In genomic region chr17:66110746-66111145, GRCm38 (mm10) we compare ENCODE assay signal across 7 mouse cellular contexts. TPM values are rescaled to one million over a fixed set of nuclear protein-coding genes. Genes with fewer than 3 reads are reported as not detected.
A peak's percentile ranks its signal among the peaks of the same experiment; 100 is the strongest.
DNase-seq lines count a peak whose midpoint lies in the region; ATAC-seq lines count a peak whose summit lies in the region.

No protein-coding gene starts in this region.

- peak overlapping the region; percentile 90 for H3K27ac ChIP-seq in embryonic facial prominence, embryonic 15.5 days (replicated peaks)
- 0 out of 2 replicates have a peak overlapping the region, but pooled peaks have one; percentile 45 for H3K27ac ChIP-seq in hindbrain, embryonic 14.5 days
- peak overlapping the region; percentile 59 for H3K27ac ChIP-seq in macrophage

- H3K36me3 ChIP-seq in embryonic facial prominence, embryonic 15.5 days = peaks cover 22% of the 10 kb centered on the region
- H3K36me3 ChIP-seq in hindbrain, embryonic 14.5 days (replicated peaks; ENCODE audit: control insufficient read depth, insufficient read depth) = peaks cover 22% of the 10 kb centered on the region
- peaks cover 24% of the 10 kb centered on the region for H3K36me3 ChIP-seq in macrophage (ENCODE audit: inconsistent target)

- H3K4me2 ChIP-seq in embryonic facial prominence, embryonic 15.5 days (replicated peaks) = peak overlapping the region; percentile 63
- peak overlapping the region; percentile 70 for H3K4me2 ChIP-seq in hindbrain, embryonic 14.5 days (replicated peaks)

- H3K79me2 ChIP-seq in macrophage (ENCODE audit: inconsistent target) = peaks cover 26% of the 10 kb centered on the region

- intact Hi-C loops in left cerebral cortex, postnatal 4 days (cut with DNase I) = no loop called here

- H3K9me3 ChIP-seq in embryonic facial prominence, embryonic 15.5 days (replicated peaks) = no peaks in the 10 kb centered on the region
- no peaks in the 10 kb centered on the region for H3K9me3 ChIP-seq in hindbrain, embryonic 14.5 days (ENCODE audit: control insufficient read depth, low read length)

- peak; percentile 17 to 25 for DNase-seq in spleen, postnatal 36 days (ENCODE audit: low spot score in 2 of 2)
- no peak for DNase-seq in spleen, adult 12 weeks (ENCODE audit: low spot score)
- no peak for DNase-seq in hindbrain, embryonic 14.5 days (ENCODE audit: low spot score)
- peak; percentile 29 to 36 for DNase-seq in thymus, postnatal 36 days
- DNase-seq in left cerebral cortex, postnatal 4 days = no peak

- no peak overlapping the region; the same call in 1 of the 2 replicates for H3K9ac ChIP-seq in embryonic facial prominence, embryonic 15.5 days
- H3K9ac ChIP-seq in hindbrain, embryonic 14.5 days = peak overlapping the region; percentile 82

- H3K4me1 ChIP-seq in embryonic facial prominence, embryonic 15.5 days = peaks cover 14% of the 10 kb centered on the region
- peaks cover 13% of the 10 kb centered on the region for H3K4me1 ChIP-seq in hindbrain, embryonic 14.5 days (replicated peaks; ENCODE audit: control insufficient read depth, insufficient read depth, low read length)

- H3K27me3 ChIP-seq in embryonic facial prominence, embryonic 15.5 days = no peaks in the 10 kb centered on the region
- no peaks in the 10 kb centered on the region for H3K27me3 ChIP-seq in hindbrain, embryonic 14.5 days (ENCODE audit: control insufficient read depth, insufficient read depth, low read length)

- peak overlapping the region; percentile 90 for H3K4me3 ChIP-seq in embryonic facial prominence, embryonic 15.5 days (replicated peaks)
- H3K4me3 ChIP-seq in hindbrain, embryonic 14.5 days (replicated peaks; ENCODE audit: low read length) = peak overlapping the region; percentile 88
- H3K4me3 ChIP-seq in macrophage (ENCODE audit: inconsistent target) = peak overlapping the region; percentile 56

- ATAC-seq in embryonic facial prominence, embryonic 15.5 days (ENCODE audit: insufficient number of reproducible peaks, low FRiP score, low TSS enrichment, low read depth) = no peak
- ATAC-seq in hindbrain, embryonic 14.5 days (ENCODE audit: low FRiP score) = no peak

- WGBS in embryonic facial prominence, embryonic 15.5 days = 32% methylated on average over 6 of the region's 6 CpGs
- 58% methylated on average over 6 of the region's 6 CpGs for whole genome bisulfite sequencing in hindbrain, embryonic 14.5 days
- 13% methylated on average over 6 of the region's 6 CpGs for WGBS in macrophage (ENCODE audit: missing documents)

RNA-seq across cellular contexts. Expression of gene Washc1, which starts 0.6 kb away (rescaled TPM):
- 41.4 TPM in 2 replicates for polyA plus RNA-seq in embryonic facial prominence, embryonic 15.5 days (2015; fragmentation: Nextera tagmentation; extraction: Ambion mirVana)
- polyA plus RNA-seq in hindbrain, embryonic 14.5 days (2014; fragmentation: Nextera tagmentation; extraction: Ambion mirVana) = 36.3 and 37.7 TPM in 2 replicates
- total RNA-seq in macrophage (2018; cell fraction: chromatin; rRNA removed) = 100 to 1,000 TPM in 8 of 26 experiments, 10 to 100 TPM in 18; 30.5 to 169 (median 91.0) TPM
- total RNA-seq in macrophage (2018; cell fraction: cytosol; rRNA removed) = 10 to 100 TPM; 34.1 to 61.0 (median 48.2) TPM
- total RNA-seq in macrophage (2018; cell fraction: nucleus; rRNA removed) = 100 to 1,000 TPM in 2 of 26 experiments, 10 to 100 TPM in 24; 31.3 to 115 (median 56.9) TPM
- 40.0 to 48.3 TPM (median 46.1 TPM) in 3 replicates for polyA plus RNA-seq in macrophage (2018)
- total RNA-seq in left cerebral cortex, postnatal 4 days (2021) = 10 to 100 TPM; 58.2 to 60.3 TPM

RNA-seq across cellular contexts. Expression of gene Ndufv2, which starts 9.4 kb away (rescaled TPM):
- polyA plus RNA-seq in embryonic facial prominence, embryonic 15.5 days (2015; fragmentation: Nextera tagmentation; extraction: Ambion mirVana) = 278 and 302 TPM in 2 replicates
- polyA plus RNA-seq in hindbrain, embryonic 14.5 days (2014; fragmentation: Nextera tagmentation; extraction: Ambion mirVana) = 414 and 418 TPM in 2 replicates
- total RNA-seq in macrophage (2018; cell fraction: chromatin; rRNA removed) = 10 to 100 TPM in 22 of 26 experiments, 1 to 10 TPM in 4; 3.7 to 47.8 (median 26.8) TPM
- total RNA-seq in macrophage (2018; cell fraction: cytosol; rRNA removed) = 100 to 1,000 TPM in 4 of 26 experiments, 10 to 100 TPM in 22; 65.9 to 109 (median 87.0) TPM
- total RNA-seq in macrophage (2018; cell fraction: nucleus; rRNA removed) = 10 to 100 TPM in 25 of 26 experiments, 1 to 10 TPM in 1; 9.5 to 69.2 (median 27.0) TPM
- polyA plus RNA-seq in macrophage (2018) = 79.4 to 113 TPM (median 93.9 TPM) in 3 replicates
- 100 to 1,000 TPM; 200 to 211 TPM for total RNA-seq in left cerebral cortex, postnatal 4 days (2021)

RNA-seq across cellular contexts. Expression of gene Ddx11, which starts 12.6 kb away (rescaled TPM):
- polyA plus RNA-seq in embryonic facial prominence, embryonic 15.5 days (2015; fragmentation: Nextera tagmentation; extraction: Ambion mirVana) = 15.0 and 16.9 TPM in 2 replicates
- 4.1 and 4.6 TPM in 2 replicates for polyA plus RNA-seq in hindbrain, embryonic 14.5 days (2014; fragmentation: Nextera tagmentation; extraction: Ambion mirVana)
- total RNA-seq in macrophage (2018; cell fraction: chromatin; rRNA removed) = 10 to 100 TPM; 16.8 to 85.3 (median 53.0) TPM
- 10 to 100 TPM in 1 of 26 experiments, 1 to 10 TPM in 25; 3.3 to 11.0 (median 5.3) TPM for total RNA-seq in macrophage (2018; cell fraction: cytosol; rRNA removed)
- 10 to 100 TPM in 25 of 26 experiments, 1 to 10 TPM in 1; 8.2 to 82.3 (median 22.4) TPM for total RNA-seq in macrophage (2018; cell fraction: nucleus; rRNA removed)
- polyA plus RNA-seq in macrophage (2018) = 3.6 to 11.4 TPM (median 4.9 TPM) in 3 replicates
- total RNA-seq in left cerebral cortex, postnatal 4 days (2021) = 1 to 10 TPM; 6.1 to 6.5 TPM

RNA-seq across cellular contexts. Expression of gene Ankrd12, which starts 33.9 kb away (rescaled TPM):
- polyA plus RNA-seq in embryonic facial prominence, embryonic 15.5 days (2015; fragmentation: Nextera tagmentation; extraction: Ambion mirVana) = 29.8 and 32.9 TPM in 2 replicates
- polyA plus RNA-seq in hindbrain, embryonic 14.5 days (2014; fragmentation: Nextera tagmentation; extraction: Ambion mirVana) = 157 and 165 TPM in 2 replicates
- total RNA-seq in macrophage (2018; cell fraction: chromatin; rRNA removed) = 100 to 1,000 TPM; 180 to 635 (median 330) TPM
- total RNA-seq in macrophage (2018; cell fraction: cytosol; rRNA removed) = 10 to 100 TPM; 27.0 to 65.7 (median 45.7) TPM
- total RNA-seq in macrophage (2018; cell fraction: nucleus; rRNA removed) = 100 to 1,000 TPM; 107 to 341 (median 170) TPM
- polyA plus RNA-seq in macrophage (2018) = 20.0 to 74.7 TPM (median 35.6 TPM) in 3 replicates
- 100 to 1,000 TPM; 146 to 153 TPM for total RNA-seq in left cerebral cortex, postnatal 4 days (2021)

Comparison
In these comparisons a context has a peak if more than half of its experiments do, and no peak if none do; other contexts are left out.
1. DNase-seq: peak in spleen, postnatal 36 days (2 of 2) and thymus, postnatal 36 days (2 of 2); none in spleen, adult 12 weeks (single experiment), hindbrain, embryonic 14.5 days (single experiment) and left cerebral cortex, postnatal 4 days (single experiment).
2. Peak in every context shown above with its lines, with median percentiles within 50 percentile points of each other: H3K27ac ChIP-seq and H3K4me3 ChIP-seq.